Mouse (Mus musculus) spleen, postnatal 36 days (tissue): ENCODE measurements around the gene Ctnnbip1.
A peak's percentile ranks its signal among the peaks of the same experiment; 100 is the strongest.

Experiments used
- DNase-seq, 2 experiments: peaks; one replicate each; pipeline ENCODE4 v3.0.0; 2022; ENCODE audit warnings: low spot score in 2 of 2, mixed read lengths in 1 of 2

The Ctnnbip1 gene

GRCm38 (mm10) chr4:149521258-149521657 is 3.2 kb downstream of the Ctnnbip1 start:
- DNase-seq = no peak

GRCm38 (mm10) chr4:149523961-149524360 is 5.9 kb downstream of the Ctnnbip1 start:
- DNase-seq = no peak

GRCm38 (mm10) chr4:149525170-149525569 is 7.1 kb downstream of the Ctnnbip1 start:
- DNase-seq = no peak

GRCm38 (mm10) chr4:149525811-149526210 is 7.8 kb downstream of the Ctnnbip1 start:
- DNase-seq = no peak

GRCm38 (mm10) chr4:149526330-149526729 is 8.3 kb downstream of the Ctnnbip1 start:
- DNase-seq = no peak

GRCm38 (mm10) chr4:149527621-149528354 is 9.8 kb downstream of the Ctnnbip1 start:
- DNase-seq = no peak

- no peak for DNase-seq
These were observed 11.7 kb downstream of the Ctnnbip1 start for GRCm38 (mm10) chr4:149529691-149530090.

GRCm38 (mm10) chr4:149539441-149539840 is 21.4 kb downstream of the Ctnnbip1 start:
- no peak for DNase-seq

GRCm38 (mm10) chr4:149541935-149542334 is 23.9 kb downstream of the Ctnnbip1 start:
- no peak for DNase-seq

- no peak for DNase-seq
These were observed 24.4 kb downstream of the Ctnnbip1 start for GRCm38 (mm10) chr4:149542431-149542830.

GRCm38 (mm10) chr4:149542927-149543553 is 25.0 kb downstream of the Ctnnbip1 start:
- peak; percentile 50 to 60 for DNase-seq

GRCm38 (mm10) chr4:149544892-149545291 is 26.9 kb downstream of the Ctnnbip1 start:
- DNase-seq = no peak

GRCm38 (mm10) chr4:149546797-149547444 is 28.9 kb downstream of the Ctnnbip1 start:
- no peak for DNase-seq

- DNase-seq = no peak
These were observed 29.5 kb downstream of the Ctnnbip1 start for GRCm38 (mm10) chr4:149547523-149547922.

GRCm38 (mm10) chr4:149549221-149549925 is 31.3 kb downstream of the Ctnnbip1 start:
- DNase-seq = peak; percentile 38 to 45

GRCm38 (mm10) chr4:149550866-149551265 is 32.8 kb downstream of the Ctnnbip1 start:
- no peak for DNase-seq

GRCm38 (mm10) chr4:149551696-149552095 is 33.7 kb downstream of the Ctnnbip1 start:
- no peak for DNase-seq

- DNase-seq = no peak
These were observed 35.8 kb downstream of the Ctnnbip1 start for GRCm38 (mm10) chr4:149553834-149554233.

- no peak for DNase-seq
These were observed 38.1 kb downstream of the Ctnnbip1 start for GRCm38 (mm10) chr4:149556111-149556510.

GRCm38 (mm10) chr4:149557905-149558304 is 39.9 kb downstream of the Ctnnbip1 start:
- DNase-seq = no peak

- DNase-seq = no peak
These were observed 40.4 kb downstream of the Ctnnbip1 start for GRCm38 (mm10) chr4:149558389-149558788.

GRCm38 (mm10) chr4:149561392-149561791 is 43.4 kb downstream of the Ctnnbip1 start:
- no peak for DNase-seq
